ENCODE assay signal across 29 mouse cellular contexts in the genomic region with DNA sequence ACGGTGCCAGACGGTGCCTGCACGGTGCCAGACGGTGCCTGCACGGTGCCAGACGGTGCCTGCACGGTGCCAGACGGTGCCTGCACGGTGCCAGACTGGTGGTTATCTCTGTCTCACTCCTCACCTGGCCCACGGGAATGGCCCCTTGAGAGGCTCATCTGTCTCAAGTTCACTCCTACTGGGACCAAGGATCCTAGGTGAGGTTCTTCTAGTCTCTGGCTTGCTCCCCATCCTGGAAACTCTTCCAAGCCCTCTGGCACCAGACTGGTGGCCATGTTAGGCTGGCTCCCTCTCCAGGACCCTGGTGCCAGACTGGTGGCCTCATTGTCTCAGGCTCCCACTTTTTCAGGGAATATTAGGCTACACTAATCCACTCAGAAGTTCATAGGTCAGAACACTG. TPM values are rescaled to one million over a fixed set of nuclear protein-coding genes. Genes with fewer than 3 reads are reported as not detected.
A peak's percentile ranks its signal among the peaks of the same experiment; 100 is the strongest.
DNase-seq lines count a peak whose midpoint lies in the region; ATAC-seq lines count a peak whose summit lies in the region.
"Had no signal": no experiment of that assay in that cellular context is flagged by ENCODE, and none has a peak within 500 bp of the region (broad histone marks: within the 10 kb centered on the region; RNA-seq: fewer than 3 reads in every experiment).

No protein-coding gene starts in this region.

- peak; percentile 3 for DNase-seq in adrenal gland, postnatal 14 days
- no peak for DNase-seq in adrenal gland, adult (ENCODE audit: inconsistent age in 2 of 2, low spot score in 1 of 2)
- peak; percentile 20 for DNase-seq in cerebellum, adult 11 months
- DNase-seq in cerebellum, adult 9-10 months, result peak; percentile 49
- DNase-seq in cerebellum, postnatal 36 days, result peak; percentile 31
- DNase-seq in spleen, adult 18-20 months, result no peak
- DNase-seq: adrenal gland, postnatal 25 days; gastrocnemius, postnatal 36 days; heart, adult 2 months; heart, postnatal 4 days; kidney, adult 8-10 months; layer of hippocampus, postnatal 36 days; right cerebral cortex, postnatal 4 days; thymus, postnatal 4 days had no signal

- no peak overlapping the region for H3K4me2 ChIP-seq in midbrain, embryonic 13.5 days (replicated peaks)
- H3K4me2 ChIP-seq: embryonic facial prominence, embryonic 15.5 days; heart, embryonic 12.5 days; hindbrain, embryonic 13.5 days; limb, embryonic 12.5 days; liver, embryonic 15.5 days; lung, embryonic 15.5 days; midbrain, embryonic 11.5 days; neural tube, embryonic 13.5 days had no signal

- no peak overlapping the region for H3K27ac ChIP-seq in midbrain, embryonic 13.5 days
- H3K27ac ChIP-seq: embryonic facial prominence, embryonic 15.5 days; heart, adult 2 months; hindbrain, embryonic 13.5 days; kidney, postnatal 0 days; limb, embryonic 12.5 days; liver, embryonic 15.5 days; lung, embryonic 15.5 days; neural tube, embryonic 13.5 days had no signal

- no peaks in the 10 kb centered on the region for H3K9me3 ChIP-seq in midbrain, embryonic 13.5 days
- H3K9me3 ChIP-seq: embryonic facial prominence, embryonic 10.5 days; embryonic facial prominence, embryonic 15.5 days; G1E; heart, embryonic 12.5 days; hindbrain, embryonic 13.5 days; limb, embryonic 12.5 days; liver, embryonic 15.5 days; lung, embryonic 15.5 days; neural tube, embryonic 13.5 days had no signal

- no peak for ATAC-seq in midbrain, embryonic 13.5 days
- no peak for ATAC-seq in CD4-positive, CD25-positive, alpha-beta regulatory T cell, adult 4 months
- ATAC-seq: intestine, embryonic 16.5 days had no signal

- WGBS in midbrain, embryonic 13.5 days, result 93% methylated on average over 4 of the region's 10 CpGs

- no peaks in the 10 kb centered on the region for H3K36me3 ChIP-seq in midbrain, embryonic 13.5 days
- H3K36me3 ChIP-seq: embryonic facial prominence, embryonic 10.5 days; embryonic facial prominence, embryonic 15.5 days; G1E; heart, embryonic 12.5 days; hindbrain, embryonic 13.5 days; limb, embryonic 12.5 days; liver, embryonic 15.5 days; lung, embryonic 15.5 days; neural tube, embryonic 13.5 days had no signal

- H3K27me3 ChIP-seq in midbrain, embryonic 13.5 days, result no peaks in the 10 kb centered on the region
- H3K27me3 ChIP-seq: embryonic facial prominence, embryonic 15.5 days; heart, embryonic 12.5 days; hindbrain, embryonic 13.5 days; limb, embryonic 12.5 days; liver, embryonic 15.5 days; lung, embryonic 15.5 days; neural tube, embryonic 13.5 days had no signal

- peaks cover 15% of the 10 kb centered on the region; the same call in 1 of the 2 replicates for H3K4me1 ChIP-seq in midbrain, embryonic 13.5 days (replicated peaks)
- H3K4me1 ChIP-seq: embryonic facial prominence, embryonic 15.5 days; liver, embryonic 15.5 days; lung, embryonic 15.5 days had no signal

- H3K9ac ChIP-seq in midbrain, embryonic 13.5 days (replicated peaks), result no peak overlapping the region
- H3K9ac ChIP-seq: embryonic facial prominence, embryonic 15.5 days; heart, embryonic 12.5 days; hindbrain, embryonic 13.5 days; limb, embryonic 12.5 days; liver, embryonic 15.5 days; lung, embryonic 15.5 days; neural tube, embryonic 13.5 days had no signal

- no peak overlapping the region for H3K4me3 ChIP-seq in midbrain, embryonic 13.5 days (replicated peaks)
- H3K4me3 ChIP-seq: embryonic facial prominence, embryonic 10.5 days; embryonic facial prominence, embryonic 15.5 days; heart, adult 2 months; heart, embryonic 12.5 days; hindbrain, embryonic 13.5 days; limb, embryonic 12.5 days; liver, embryonic 15.5 days; lung, embryonic 15.5 days; myocyte; neural tube, embryonic 13.5 days had no signal

RNA-seq across cellular contexts. Expression of a gene that starts 53.1 kb away (rescaled TPM):
- 18.5 and 19.8 TPM in 2 replicates for total RNA-seq in adrenal gland, postnatal 14 days (2021)
- polyA plus RNA-seq in midbrain, embryonic 13.5 days (2015; fragmentation: Nextera tagmentation; extraction: Ambion mirVana), result 1.5 and 1.6 TPM in 2 replicates
- polyA plus RNA-seq in CD4-positive, CD25-positive, alpha-beta regulatory T cell, adult 4 months (2017; shearing (Covaris generic)), result under 1 TPM; 0.39 to 0.77 TPM

Comparison
In these comparisons a context has a peak if more than half of its experiments do, and no peak if none do; other contexts are left out.
1. DNase-seq: peak in adrenal gland, postnatal 14 days (single experiment), cerebellum, adult 11 months (single experiment), cerebellum, adult 9-10 months (single experiment) and cerebellum, postnatal 36 days (2 of 2); none in adrenal gland, adult (0 of 2) and spleen, adult 18-20 months (0 of 2).